Mouse (Mus musculus): ENCODE measurements around the gene Aldh1a2. TPM values are rescaled to one million over a fixed set of nuclear protein-coding genes. Genes with fewer than 3 reads are reported as not detected.

Gene Aldh1a2
- polyA plus RNA-seq (2015; fragmentation: Nextera tagmentation; extraction: Ambion mirVana): 77.7 and 90.2 TPM in 2 replicates

DNA sequence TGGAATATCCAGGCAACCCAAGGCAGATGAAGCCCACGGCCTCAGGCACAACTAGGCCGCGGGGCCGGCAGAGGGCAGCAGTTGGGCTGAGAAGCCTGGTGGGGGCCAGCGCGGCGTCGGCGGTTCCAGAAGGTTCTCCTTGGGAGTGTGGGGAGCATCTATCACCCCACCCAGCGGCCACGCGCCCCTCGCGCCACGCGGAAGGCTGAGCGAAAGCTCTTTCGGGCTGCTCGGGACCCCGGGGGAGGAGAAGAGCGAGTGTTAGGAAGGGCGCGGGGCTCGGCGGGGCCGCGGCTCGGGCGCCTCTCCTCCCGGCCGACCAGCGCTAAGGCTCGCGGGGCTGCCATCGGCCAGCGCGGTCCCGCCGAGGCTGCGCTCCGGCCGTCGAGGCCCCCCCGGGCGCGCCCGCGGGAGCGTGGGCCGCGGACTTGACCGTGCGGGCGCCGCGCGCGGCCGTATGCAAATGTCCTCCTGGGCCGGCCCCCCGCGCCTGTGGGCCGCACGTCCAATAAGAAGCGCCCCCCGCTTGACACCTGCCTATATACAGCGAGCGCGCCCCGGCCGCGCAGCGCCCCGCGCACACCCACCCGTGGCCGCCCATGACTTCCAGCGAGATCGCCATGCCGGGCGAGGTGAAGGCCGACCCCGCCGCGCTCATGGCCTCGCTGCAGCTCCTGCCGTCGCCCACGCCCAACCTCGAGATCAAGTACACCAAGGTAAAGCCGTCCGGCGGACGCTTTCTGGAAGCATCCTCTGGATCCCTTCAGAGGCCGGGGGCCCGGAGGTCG, at the start of gene Aldh1a2:
Gene Aldh1a2 (plus strand): TSS at position 542 of the 788 bp plus-strand sequence.
- WGBS: 1% methylated on average over 87 of the region's 97 CpGs
- ATAC-seq (ENCODE audit: low read depth): peak; percentile 78

DNA sequence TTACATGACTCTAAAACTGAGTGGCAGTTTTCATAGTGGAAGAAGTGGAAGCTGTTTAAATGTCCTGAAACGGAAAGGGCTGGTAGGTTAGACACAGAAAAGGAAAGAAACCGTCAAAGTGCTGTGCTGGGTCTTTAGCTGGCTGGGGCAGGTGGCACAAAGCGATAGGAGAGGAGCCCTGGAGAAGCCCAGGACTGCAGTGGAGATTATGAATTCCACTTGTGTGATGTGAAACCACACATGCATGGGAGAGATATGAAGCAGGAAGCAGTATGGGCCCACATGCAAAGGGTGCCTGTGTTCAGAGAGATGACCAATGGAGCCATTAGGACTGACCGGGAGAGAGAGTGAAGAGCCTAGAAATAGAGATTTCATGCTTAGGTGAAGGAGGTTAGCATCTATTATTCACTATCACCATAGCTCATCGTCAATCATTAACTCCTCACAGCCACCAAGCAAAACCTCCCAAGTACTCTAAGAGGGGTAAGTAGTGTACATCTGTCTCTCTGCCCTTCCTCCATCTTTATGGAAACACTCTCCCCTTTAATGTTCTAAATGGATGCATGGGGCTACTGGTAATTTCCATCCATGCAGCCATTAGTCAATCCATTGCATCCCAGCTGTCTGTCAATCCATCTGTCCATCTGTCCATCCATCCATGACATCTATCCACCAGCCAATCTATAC, 49.4 kb upstream of the Aldh1a2 start:
- Histone ChIP-seq H3K27me3 (no peaks in the 10 kb centered on the region), H3K27ac (replicated peaks) (no peak overlapping the region), H3K9me3 (no peaks in the 10 kb centered on the region), H3K4me3 (no peak overlapping the region), H3K36me3 (no peaks in the 10 kb centered on the region), H3K4me1 (replicated peaks) (peaks cover 17% of the 10 kb centered on the region), H3K9ac (no peak overlapping the region), H3K4me2 (no peak overlapping the region)
- no peak for ATAC-seq (ENCODE audit: low read depth)
- 91% methylated on average over 5 of the region's 5 CpGs for WGBS

More for the DNA sequence above, at the start of gene Aldh1a2:
- no peaks in the 10 kb centered on the region for H3K9me3 ChIP-seq
- H3K27ac ChIP-seq (replicated peaks): no peak within 1 kb of the TSS
- no peaks in the 10 kb centered on the region for H3K36me3 ChIP-seq
- peak within 1 kb of the TSS; percentile 44 for H3K9ac ChIP-seq
- H3K4me2 ChIP-seq: peak within 1 kb of the TSS; percentile 59
- peaks cover 90% of the 10 kb centered on the region for H3K27me3 ChIP-seq
- H3K4me3 ChIP-seq: peak within 1 kb of the TSS; percentile 35
- H3K4me1 ChIP-seq (replicated peaks): peaks cover 18% of the 10 kb centered on the region

GRCm38 (mm10) chr9:71166871-71167465, 48.6 kb upstream of the Aldh1a2 start:
- Histone ChIP-seq H3K4me1 (replicated peaks) (peaks cover 17% of the 10 kb centered on the region), H3K4me3 (no peak overlapping the region), H3K4me2 (no peak overlapping the region), H3K9me3 (no peaks in the 10 kb centered on the region), H3K36me3 (no peaks in the 10 kb centered on the region), H3K9ac (no peak overlapping the region), H3K27ac (replicated peaks) (0 out of 2 replicates have a peak overlapping the region, but pooled peaks have one; percentile 20), H3K27me3 (no peaks in the 10 kb centered on the region)
- no peak for ATAC-seq (ENCODE audit: low read depth)
- 65% methylated on average over 5 of the region's 5 CpGs for WGBS

DNA sequence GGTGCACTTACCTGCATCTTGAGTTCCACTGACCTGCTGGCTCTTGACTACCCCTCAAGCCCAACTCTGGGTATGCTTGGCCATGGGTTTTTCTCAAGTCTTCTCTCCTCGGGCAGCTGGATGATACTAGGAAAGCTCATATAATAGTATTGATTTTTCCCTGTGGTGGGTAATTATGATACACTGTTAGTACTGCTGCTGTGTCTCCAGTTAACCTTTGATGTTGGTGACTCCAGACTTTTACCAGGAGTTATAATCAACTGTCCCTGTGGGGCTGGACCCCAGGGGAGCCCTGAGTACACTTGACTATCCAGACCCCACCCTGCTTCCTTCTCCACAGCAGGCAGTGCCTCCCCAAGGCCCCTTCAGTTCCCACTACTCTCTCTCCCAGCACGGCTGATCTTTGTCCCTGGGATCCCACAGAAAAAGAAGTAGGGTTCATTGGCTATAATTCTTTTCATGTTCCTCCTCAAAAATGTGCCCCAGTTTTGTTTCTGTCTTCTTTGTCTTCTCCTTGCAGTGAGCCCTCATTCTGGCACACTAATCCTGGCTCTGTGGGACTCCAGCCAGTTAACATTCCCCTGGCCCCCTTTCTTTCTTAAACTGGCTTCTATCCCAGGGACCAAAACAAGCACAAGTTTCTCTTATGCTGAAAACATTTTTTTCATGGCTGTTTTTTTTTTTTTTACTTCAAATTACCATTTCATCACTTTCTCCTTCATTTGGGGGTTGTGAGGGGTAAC, 47.9 kb upstream of the Aldh1a2 start:
- Histone ChIP-seq H3K4me2 (no peak overlapping the region), H3K9ac (no peak overlapping the region), H3K27ac (replicated peaks) (0 out of 2 replicates have a peak overlapping the region, but pooled peaks have one; percentile 20), H3K9me3 (no peaks in the 10 kb centered on the region), H3K27me3 (no peaks in the 10 kb centered on the region), H3K4me3 (no peak overlapping the region), H3K4me1 (replicated peaks) (peaks cover 17% of the 10 kb centered on the region), H3K36me3 (no peaks in the 10 kb centered on the region)
- no peak for ATAC-seq (ENCODE audit: low read depth)
- 23% methylated on average over 2 of the region's 2 CpGs for WGBS

- ATAC-seq (ENCODE audit: low read depth): peak; percentile 32; the same call in 1 of the 2 replicates
- Histone ChIP-seq H3K9me3 (no peaks in the 10 kb centered on the region), H3K27me3 (no peaks in the 10 kb centered on the region), H3K4me2 (0 out of 2 replicates have a peak within 1 kb of the TSS, but pooled peaks have one; percentile 4), H3K36me3 (no peaks in the 10 kb centered on the region), H3K4me1 (replicated peaks) (peaks cover 17% of the 10 kb centered on the region), H3K27ac (replicated peaks) (0 out of 2 replicates have a peak within 1 kb of the TSS, but pooled peaks have one; percentile 20), H3K4me3 (no peak within 1 kb of the TSS), H3K9ac (no peak within 1 kb of the TSS)
- WGBS: 35% methylated on average over 12 of the region's 12 CpGs
Observed at GRCm38 (mm10) chr9:71168511-71168910, 47.1 kb upstream of the Aldh1a2 start, which contains the start of gene Aqp9. Aqp9 (minus strand) TSS chr9:71168682.

DNA sequence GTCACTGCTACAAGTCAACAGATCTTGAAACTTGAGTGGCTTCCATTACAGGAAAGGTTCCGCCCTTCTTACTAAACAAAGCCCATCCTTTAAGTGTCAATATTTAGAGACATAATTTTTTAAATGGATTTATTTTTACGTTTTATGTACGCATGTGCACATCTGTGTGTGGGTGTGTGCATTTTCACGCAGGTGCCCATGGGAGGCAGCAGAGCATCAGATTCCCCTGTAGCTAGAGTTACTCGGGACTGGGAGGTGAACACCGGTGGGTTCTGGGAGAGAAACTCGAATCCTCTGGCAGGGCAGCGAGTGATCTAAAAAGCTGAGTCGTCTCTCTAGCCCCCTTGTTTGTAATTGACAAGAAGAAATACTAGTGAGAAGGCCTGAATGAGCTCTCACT, 42.1 kb upstream of the Aldh1a2 start:
- 68% methylated on average over 9 of the region's 9 CpGs for WGBS
- no peak overlapping the region for H3K9ac ChIP-seq
- no peaks in the 10 kb centered on the region for H3K27me3 ChIP-seq
- no peak overlapping the region for H3K4me3 ChIP-seq
- H3K36me3 ChIP-seq: no peaks in the 10 kb centered on the region
- no peak overlapping the region for H3K27ac ChIP-seq (replicated peaks)
- peaks cover 4% of the 10 kb centered on the region; the same call in 1 of the 2 replicates for H3K4me1 ChIP-seq (replicated peaks)
- H3K9me3 ChIP-seq: no peaks in the 10 kb centered on the region
- H3K4me2 ChIP-seq: no peak overlapping the region
- ATAC-seq (ENCODE audit: low read depth): no peak

DNA sequence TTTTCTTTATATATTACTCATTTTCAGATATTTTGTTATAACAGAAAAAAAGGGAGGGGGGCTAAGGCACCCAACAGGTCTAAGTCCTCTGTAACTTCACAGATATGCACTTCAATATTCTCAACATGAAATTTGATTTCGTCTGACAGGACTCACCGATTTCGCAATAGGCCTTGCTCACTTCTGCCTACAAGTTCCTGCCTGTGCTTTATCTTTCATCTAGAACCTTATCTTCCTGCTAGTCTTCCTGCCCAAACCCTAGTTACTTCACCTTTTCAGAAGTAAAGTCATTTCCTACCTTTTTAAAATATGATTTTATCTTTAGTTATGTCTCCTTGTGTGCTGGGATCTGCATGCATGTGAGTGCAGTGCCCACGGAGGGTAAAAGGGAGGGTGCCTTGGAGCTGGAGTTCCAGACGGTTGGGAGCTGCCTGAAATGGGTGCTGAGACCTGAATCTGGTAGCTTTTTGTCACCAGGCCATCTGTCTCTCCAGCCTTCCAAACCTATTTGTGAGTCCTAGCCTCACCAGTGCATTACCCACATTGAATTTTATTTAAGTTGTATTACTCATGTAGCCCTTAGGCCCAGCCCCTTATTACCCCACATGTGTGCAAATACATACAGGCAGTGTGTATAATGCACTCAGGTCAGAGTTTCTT, 41.1 kb upstream of the Aldh1a2 start:
- Histone ChIP-seq H3K36me3 (no peaks in the 10 kb centered on the region), H3K27ac (replicated peaks) (no peak overlapping the region), H3K27me3 (no peaks in the 10 kb centered on the region), H3K9ac (no peak overlapping the region), H3K4me1 (replicated peaks) (no peaks in the 10 kb centered on the region), H3K4me3 (no peak overlapping the region), H3K4me2 (no peak overlapping the region), H3K9me3 (no peaks in the 10 kb centered on the region)
- WGBS: 86% methylated on average over 5 of the region's 5 CpGs
- ATAC-seq (ENCODE audit: low read depth): no peak

DNA sequence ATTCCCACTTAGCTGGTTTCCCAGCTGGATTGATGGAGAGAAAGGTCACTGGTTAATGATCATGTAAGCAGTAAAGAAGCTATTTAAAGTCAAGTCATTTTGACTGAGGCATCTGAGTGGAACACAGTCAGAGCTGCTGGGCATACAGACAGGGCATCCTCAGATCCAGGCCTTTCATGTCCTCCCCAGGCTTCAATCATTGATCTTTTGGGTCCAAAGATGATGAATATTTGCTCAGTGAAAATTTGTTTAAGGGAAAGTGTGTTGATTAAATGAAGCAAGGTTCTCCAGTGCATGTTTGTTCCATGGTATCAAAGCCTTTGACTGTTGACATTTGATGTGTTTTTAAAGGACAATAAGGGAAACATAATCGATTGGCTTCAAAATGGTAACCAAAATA, 39.9 kb upstream of the Aldh1a2 start:
- ATAC-seq (ENCODE audit: low read depth): no peak
- Histone ChIP-seq H3K27ac (replicated peaks) (no peak overlapping the region), H3K27me3 (no peaks in the 10 kb centered on the region), H3K4me3 (no peak overlapping the region), H3K9me3 (no peaks in the 10 kb centered on the region), H3K4me2 (no peak overlapping the region), H3K9ac (no peak overlapping the region), H3K4me1 (replicated peaks) (no peaks in the 10 kb centered on the region), H3K36me3 (no peaks in the 10 kb centered on the region)
- 98% methylated on average over 1 of the region's 1 CpGs for WGBS

GRCm38 (mm10) chr9:71179276-71179896, 36.2 kb upstream of the Aldh1a2 start:
- H3K27me3 ChIP-seq: no peaks in the 10 kb centered on the region
- no peak overlapping the region for H3K4me3 ChIP-seq
- ATAC-seq (ENCODE audit: low read depth): no peak

GRCm38 (mm10) chr9:71179964-71180700, 35.5 kb upstream of the Aldh1a2 start:
- Histone ChIP-seq H3K4me1 (replicated peaks) (no peaks in the 10 kb centered on the region), H3K4me2 (no peak overlapping the region), H3K4me3 (no peak overlapping the region), H3K36me3 (no peaks in the 10 kb centered on the region), H3K27me3 (no peaks in the 10 kb centered on the region), H3K9ac (no peak overlapping the region), H3K27ac (replicated peaks) (no peak overlapping the region), H3K9me3 (no peaks in the 10 kb centered on the region)
- 72% methylated on average over 8 of the region's 8 CpGs for WGBS
- no peak for ATAC-seq (ENCODE audit: low read depth)

More at GRCm38 (mm10) chr9:71179276-71179896, 36.2 kb upstream of the Aldh1a2 start:
- Histone ChIP-seq H3K36me3 (no peaks in the 10 kb centered on the region), H3K9me3 (no peaks in the 10 kb centered on the region), H3K9ac (no peak overlapping the region), H3K4me1 (replicated peaks) (no peaks in the 10 kb centered on the region), H3K27ac (replicated peaks) (no peak overlapping the region), H3K4me2 (no peak overlapping the region)
- WGBS: 89% methylated on average over 6 of the region's 6 CpGs
